Mouse (Mus musculus) hindbrain, embryonic 13.5 days (tissue): Measurements from ENCODE around the gene Rnf2. TPM values are rescaled to one million over a fixed set of nuclear protein-coding genes. Genes with fewer than 3 reads are reported as not detected.
A peak's percentile ranks its signal among the peaks of the same experiment; 100 is the strongest.
"Not testable (repeated sequence)": the region's sequence is repeated elsewhere in the genome, so short reads cannot be mapped to it uniquely, and the experiment has no call there.

ENCODE experiments used
- ATAC-seq: fragments of 200-750 bp; cut with Nextera tagmentation; 2 replicates; pipeline ENCODE4 v1.8.0; 2017; ENCODE audit warnings: moderate TSS enrichment; ENCODE audit not compliant: low FRiP score
- H3K27ac ChIP-seq: fragments of 300-500 bp; sonication (generic); 2 replicates; pipeline ENCODE4 v1.5.1; 2015; ENCODE audit warnings: inconsistent platforms, mild to moderate bottlenecking, moderate library complexity
- H3K27me3 ChIP-seq: fragments of 300-500 bp; sonication (generic); 2 replicates; pipeline ENCODE4 v1.6.1; 2015; ENCODE audit warnings: mild to moderate bottlenecking, inconsistent platforms
- H3K36me3 ChIP-seq: fragments of 300-500 bp; sonication (generic); 2 replicates; pipeline ENCODE4 v1.6.1; 2015; ENCODE audit warnings: mild to moderate bottlenecking, inconsistent platforms
- H3K4me1 ChIP-seq: fragments of 300-500 bp; sonication (generic); replicated peaks from 2 replicates; pipeline ENCODE4 v1.6.1; 2015; ENCODE audit warnings: inconsistent platforms
- H3K4me2 ChIP-seq: fragments of 300-500 bp; sonication (generic); 2 replicates; pipeline ENCODE4 v1.6.1; 2015; ENCODE audit warnings: inconsistent platforms, mild to moderate bottlenecking, moderate library complexity
- H3K4me3 ChIP-seq: fragments of 300-500 bp; sonication (generic); 2 replicates; pipeline ENCODE4 v1.5.1; 2015; ENCODE audit warnings: mild to moderate bottlenecking, inconsistent platforms
- H3K9ac ChIP-seq: fragments of 300-500 bp; sonication (generic); 2 replicates; pipeline ENCODE4 v1.6.1; 2015; ENCODE audit warnings: mild to moderate bottlenecking, inconsistent platforms
- H3K9me3 ChIP-seq: fragments of 300-500 bp; sonication (generic); 2 replicates; pipeline ENCODE4 v1.6.1; 2016; ENCODE audit warnings: inconsistent platforms
- WGBS: fragments of 180-500 bp; shearing (Covaris S2); methylation state at CpG from one replicate; pipeline ENCODE4 v1.1.7; 2015; 5-methylcytosine and 5-hydroxymethylcytosine counted together
- polyA plus RNA-seq: library from polyadenylated mRNA; unstranded; fragments of >200 nt; fragmentation: Nextera tagmentation; extraction: Ambion mirVana; gene quantifications from 2 replicates; pipeline ENCODE4 v1.2.1, GENCODE M21; 2015

The Rnf2 gene
- polyA plus RNA-seq, 1 experiment from 2014 or later, result 120 TPM

- not testable (repeated sequence) for H3K27ac ChIP-seq, H3K4me1 ChIP-seq, ATAC-seq, H3K9me3 ChIP-seq, H3K9ac ChIP-seq, H3K4me2 ChIP-seq, H3K27me3 ChIP-seq, H3K4me3 ChIP-seq
- 94% methylated on average over 8 of the region's 8 CpGs for WGBS
- H3K36me3 ChIP-seq, result peaks cover 72% of the 10 kb centered on the region
These were observed 28.4 kb downstream of the Rnf2 start for GRCm38 (mm10) chr1:151472386-151472785.

- ATAC-seq, result no peak
- Histone ChIP-seq H3K36me3 (peaks cover 70% of the 10 kb centered on the region), H3K4me3 (no peak overlapping the region), H3K9ac (no peak overlapping the region), H3K9me3 (no peaks in the 10 kb centered on the region), H3K4me2 (no peak overlapping the region), H3K4me1 (no peaks in the 10 kb centered on the region), H3K27ac (no peak overlapping the region), H3K27me3 (no peaks in the 10 kb centered on the region)
- WGBS, result 59% methylated on average over 7 of the region's 7 CpGs
These were observed 29.3 kb downstream of the Rnf2 start for GRCm38 (mm10) chr1:151471429-151471828.

GRCm38 (mm10) chr1:151466571-151466970, 34.2 kb downstream of the Rnf2 start:
- no peaks in the 10 kb centered on the region for H3K4me1 ChIP-seq

GRCm38 (mm10) chr1:151464914-151465313, 35.8 kb downstream of the Rnf2 start:
- Histone ChIP-seq H3K4me3 (no peak overlapping the region), H3K4me1 (no peaks in the 10 kb centered on the region), H3K36me3 (peaks cover 37% of the 10 kb centered on the region), H3K4me2 (no peak overlapping the region), H3K9me3 (no peaks in the 10 kb centered on the region), H3K9ac (no peak overlapping the region), H3K27ac (no peak overlapping the region), H3K27me3 (no peaks in the 10 kb centered on the region)
- ATAC-seq, result no peak
- 85% methylated on average over 4 of the region's 4 CpGs for WGBS

More at GRCm38 (mm10) chr1:151466571-151466970, 34.2 kb downstream of the Rnf2 start:
- Histone ChIP-seq H3K36me3 (peaks cover 35% of the 10 kb centered on the region), H3K9me3 (no peaks in the 10 kb centered on the region), H3K4me2 (no peak overlapping the region), H3K4me3 (no peak overlapping the region), H3K27ac (no peak overlapping the region), H3K27me3 (no peaks in the 10 kb centered on the region), H3K9ac (no peak overlapping the region)
- ATAC-seq, result 0 out of 2 replicates have a peak, but pooled peaks have one; percentile 21
- WGBS, result 94% methylated on average over 4 of the region's 4 CpGs

GRCm38 (mm10) chr1:151461265-151461664, 39.5 kb downstream of the Rnf2 start:
- ATAC-seq, result no peak
- Histone ChIP-seq H3K9ac (no peak overlapping the region), H3K27ac (no peak overlapping the region), H3K4me2 (no peak overlapping the region), H3K27me3 (no peaks in the 10 kb centered on the region), H3K4me1 (no peaks in the 10 kb centered on the region), H3K36me3 (peaks cover 44% of the 10 kb centered on the region), H3K9me3 (no peaks in the 10 kb centered on the region), H3K4me3 (no peak overlapping the region)
- 74% methylated on average over 9 of the region's 9 CpGs for WGBS

GRCm38 (mm10) chr1:151457087-151457486, 43.7 kb downstream of the Rnf2 start:
- no peak for ATAC-seq
- H3K4me2 ChIP-seq, result no peak overlapping the region
- H3K27ac ChIP-seq, result no peak overlapping the region
- H3K27me3 ChIP-seq, result no peaks in the 10 kb centered on the region
- no peak overlapping the region for H3K9ac ChIP-seq
- H3K4me3 ChIP-seq, result no peak overlapping the region
- H3K4me1 ChIP-seq, result no peaks in the 10 kb centered on the region
- H3K9me3 ChIP-seq, result no peaks in the 10 kb centered on the region
- 88% methylated on average over 5 of the region's 5 CpGs for WGBS
- peaks cover 64% of the 10 kb centered on the region for H3K36me3 ChIP-seq

GRCm38 (mm10) chr1:151451946-151452345, 48.8 kb downstream of the Rnf2 start:
- peaks cover 77% of the 10 kb centered on the region for H3K36me3 ChIP-seq
- H3K4me3 ChIP-seq, result no peak overlapping the region
- no peak overlapping the region for H3K27ac ChIP-seq
- ATAC-seq, result no peak
- 97% methylated on average over 11 of the region's 11 CpGs for WGBS
- no peaks in the 10 kb centered on the region for H3K4me1 ChIP-seq
- H3K27me3 ChIP-seq, result no peaks in the 10 kb centered on the region
- H3K9ac ChIP-seq, result no peak overlapping the region
- H3K4me2 ChIP-seq, result no peak overlapping the region
- no peaks in the 10 kb centered on the region for H3K9me3 ChIP-seq

GRCm38 (mm10) chr1:151450851-151451250, 49.9 kb downstream of the Rnf2 start:
- Histone ChIP-seq H3K36me3 (peaks cover 79% of the 10 kb centered on the region), H3K27ac (no peak overlapping the region), H3K4me1 (no peaks in the 10 kb centered on the region), H3K9ac (no peak overlapping the region), H3K4me3 (no peak overlapping the region), H3K9me3 (no peaks in the 10 kb centered on the region), H3K27me3 (no peaks in the 10 kb centered on the region), H3K4me2 (no peak overlapping the region)
- WGBS, result 100% methylated on average over 1 of the region's 2 CpGs
- ATAC-seq, result no peak

- H3K4me2 ChIP-seq, result no peak overlapping the region
- no peak for ATAC-seq
- H3K4me1 ChIP-seq, result no peaks in the 10 kb centered on the region
- no peak overlapping the region for H3K27ac ChIP-seq
- H3K27me3 ChIP-seq, result no peaks in the 10 kb centered on the region
- H3K4me3 ChIP-seq, result no peak overlapping the region
- H3K9ac ChIP-seq, result no peak overlapping the region
- peaks cover 85% of the 10 kb centered on the region for H3K36me3 ChIP-seq
- no peaks in the 10 kb centered on the region for H3K9me3 ChIP-seq
- 96% methylated on average over 10 of the region's 10 CpGs for WGBS
These were observed 50.9 kb downstream of the Rnf2 start for GRCm38 (mm10) chr1:151449866-151450265.

GRCm38 (mm10) chr1:151435431-151435830, 65.3 kb downstream of the Rnf2 start:
- Histone ChIP-seq H3K9me3 (no peaks in the 10 kb centered on the region), H3K4me1 (peaks cover 9% of the 10 kb centered on the region), H3K27ac (no peak overlapping the region), H3K36me3 (peaks cover 56% of the 10 kb centered on the region), H3K4me2 (no peak overlapping the region), H3K27me3 (no peaks in the 10 kb centered on the region), H3K9ac (no peak overlapping the region), H3K4me3 (no peak overlapping the region)
- 96% methylated on average over 6 of the region's 6 CpGs for WGBS
- ATAC-seq, result no peak

GRCm38 (mm10) chr1:151429316-151429715, 71.4 kb downstream of the Rnf2 start:
- Histone ChIP-seq H3K9ac (peak overlapping the region; percentile 92), H3K36me3 (peaks cover 10% of the 10 kb centered on the region), H3K4me2 (peak overlapping the region; percentile 64), H3K9me3 (no peaks in the 10 kb centered on the region), H3K27me3 (no peaks in the 10 kb centered on the region), H3K4me1 (peaks cover 24% of the 10 kb centered on the region), H3K4me3 (peak overlapping the region; percentile 79), H3K27ac (peak overlapping the region; percentile 98)
- WGBS, result 49% methylated on average over 9 of the region's 9 CpGs
- no peak for ATAC-seq

GRCm38 (mm10) chr1:151428263-151429221, 72.2 kb downstream of the Rnf2 start, which contains the start of the genes Swt1 and Trmt1l:
Gene Swt1 (minus strand): TSS chr1:151428455.
Gene Trmt1l (plus strand): TSS chr1:151428542.
- Histone ChIP-seq H3K9ac (peak within 1 kb of the TSS; percentile 92), H3K4me1 (peaks cover 24% of the 10 kb centered on the region)
- WGBS, result under 1% methylated on average over 74 of the region's 74 CpGs

More at GRCm38 (mm10) chr1:151428263-151429221, 72.2 kb downstream of the Rnf2 start, which contains the start of the genes Swt1 and Trmt1l:
- peak within 1 kb of the TSS; percentile 79 for H3K4me3 ChIP-seq
- H3K4me2 ChIP-seq, result peak within 1 kb of the TSS; percentile 69
- H3K36me3 ChIP-seq, result 0 out of 2 replicates have a peak, but pooled peaks cover 4% of the 10 kb centered on the region
- ATAC-seq, result peak; percentile 100
- H3K27ac ChIP-seq, result peak within 1 kb of the TSS; percentile 98
- no peaks in the 10 kb centered on the region for H3K27me3 ChIP-seq
- H3K9me3 ChIP-seq, result no peaks in the 10 kb centered on the region
